In the genomic region with DNA sequence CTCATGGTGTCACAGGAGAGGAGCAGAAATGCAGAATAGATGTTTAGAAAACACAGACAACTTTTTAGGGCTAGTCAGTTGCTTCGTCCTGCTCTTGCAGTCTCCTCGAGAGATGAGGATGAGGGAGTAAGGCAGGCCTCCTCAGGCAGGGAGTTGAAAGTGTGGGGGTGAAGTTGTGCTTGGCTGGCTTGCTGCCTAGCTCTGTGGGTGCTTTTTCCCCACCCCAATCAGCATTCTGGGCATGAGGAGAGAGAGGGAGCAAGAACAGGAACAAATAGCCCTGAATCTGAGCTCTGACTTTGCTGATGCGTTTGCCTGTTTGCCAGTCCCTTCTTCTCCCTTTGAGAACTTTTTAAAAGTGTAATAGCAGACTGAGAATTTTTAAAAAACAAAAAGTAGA, we compare ENCODE assay signal across 8 mouse cellular contexts. TPM values are rescaled to one million over a fixed set of nuclear protein-coding genes. Genes with fewer than 3 reads are reported as not detected.
DNase-seq lines count a peak whose midpoint lies in the region; ATAC-seq and TF ChIP-seq lines count a peak whose summit lies in the region.

No protein-coding gene starts in this region.

- DNase-seq in hindbrain, embryonic 10.5 days (ENCODE audit: low spot score) = no peak
- DNase-seq in brain, embryonic 14.5 days (ENCODE audit: low read depth) = peak; percentile 68
- peak; percentile 34 for DNase-seq in left cerebral cortex, adult 11 months (ENCODE audit: low spot score)
- DNase-seq in c-Kit-positive CD71-positive TER-119-positive erythroid progenitor cells, embryonic 14.5 days (ENCODE audit: low spot score) = no peak
- DNase-seq in adrenal gland, postnatal 14 days = no peak
- no peak for DNase-seq in adrenal gland, postnatal 10 days

- no peak overlapping the region for H3K4me2 ChIP-seq in hindbrain, embryonic 13.5 days

- no peak overlapping the region for H3K9ac ChIP-seq in hindbrain, embryonic 13.5 days

- WGBS in hindbrain, embryonic 13.5 days = 73% methylated on average over 3 of the region's 3 CpGs
- 89% methylated on average over 3 of the region's 3 CpGs for WGBS in hindbrain, embryonic 10.5 days

- H3K27ac ChIP-seq in hindbrain, embryonic 13.5 days = peak overlapping the region; percentile 60
- H3K27ac ChIP-seq in hindbrain, embryonic 10.5 days = no peak overlapping the region

- peaks cover 48% of the 10 kb centered on the region; the same call in 1 of the 2 replicates for H3K4me1 ChIP-seq in hindbrain, embryonic 13.5 days (replicated peaks)
- H3K4me1 ChIP-seq in hindbrain, embryonic 10.5 days (replicated peaks) = peaks cover 13% of the 10 kb centered on the region

- no peak overlapping the region for H3K4me3 ChIP-seq in hindbrain, embryonic 13.5 days
- H3K4me3 ChIP-seq in hindbrain, embryonic 10.5 days = no peak overlapping the region

- no peak for TF ChIP-seq POLR2A in brain, embryonic 14.5 days (IDR thresholded peaks at IDR 0.05; ENCODE audit: borderline replicate concordance, extremely low read depth, insufficient read depth, insufficient read length, poor library complexity, severe bottlenecking)

- no peaks in the 10 kb centered on the region for H3K36me3 ChIP-seq in hindbrain, embryonic 13.5 days
- H3K36me3 ChIP-seq in hindbrain, embryonic 10.5 days = peaks cover 5% of the 10 kb centered on the region; the same call in 1 of the 2 replicates

- ATAC-seq in hindbrain, embryonic 13.5 days (ENCODE audit: low FRiP score) = peak; percentile 60; the same call in 1 of the 2 replicates
- peak; percentile 34; the same call in 1 of the 2 replicates for ATAC-seq in granulocyte monocyte progenitor cell, adult 5-6 weeks (replicated peaks; ENCODE audit: poor library complexity, severe bottlenecking)

- no peaks in the 10 kb centered on the region for H3K27me3 ChIP-seq in hindbrain, embryonic 13.5 days
- H3K27me3 ChIP-seq in hindbrain, embryonic 10.5 days (ENCODE audit: insufficient read depth, poor library complexity, severe bottlenecking) = no peaks in the 10 kb centered on the region

- no peak for TF ChIP-seq CTCF in brain, embryonic 14.5 days (IDR thresholded peaks at IDR 0.05; ENCODE audit: borderline replicate concordance, extremely low read depth, insufficient read depth, insufficient read length)

- no peaks in the 10 kb centered on the region for H3K9me3 ChIP-seq in hindbrain, embryonic 13.5 days
- H3K9me3 ChIP-seq in hindbrain, embryonic 10.5 days = no peaks in the 10 kb centered on the region

RNA-seq across cellular contexts. Expression of a gene that starts 14.5 kb away (rescaled TPM):
- polyA plus RNA-seq in hindbrain, embryonic 13.5 days (2015; fragmentation: Nextera tagmentation; extraction: Ambion mirVana) = 18.3 and 20.3 TPM in 2 replicates
- 12.9 and 15.7 TPM in 2 replicates for polyA plus RNA-seq in hindbrain, embryonic 10.5 days (2016; fragmentation: Nextera tagmentation; extraction: Ambion mirVana)
- polyA plus RNA-seq in brain, embryonic 14.5 days (2012; rRNA removed) = 85.6 and 86.1 TPM in 2 replicates
- total RNA-seq in granulocyte monocyte progenitor cell, adult 5-6 weeks (2014; fragmentation: Nextera tagmentation) = 55.7 and 61.4 TPM in 2 replicates
- 39.0 and 59.0 TPM in 2 replicates for total RNA-seq in granulocyte monocyte progenitor cell, adult 5-6 weeks (2017)
- 31.1 and 35.7 TPM in 2 replicates for total RNA-seq in adrenal gland, postnatal 14 days (2021)
- total RNA-seq in adrenal gland, postnatal 10 days (2021) = 10 to 100 TPM; 32.3 to 39.3 TPM

RNA-seq across cellular contexts. Expression of a gene that starts 47.1 kb away (rescaled TPM):
- 110 and 114 TPM in 2 replicates for polyA plus RNA-seq in hindbrain, embryonic 13.5 days (2015; fragmentation: Nextera tagmentation; extraction: Ambion mirVana)
- polyA plus RNA-seq in hindbrain, embryonic 10.5 days (2016; fragmentation: Nextera tagmentation; extraction: Ambion mirVana) = 185 and 211 TPM in 2 replicates
- 61.8 and 123 TPM in 2 replicates for polyA plus RNA-seq in brain, embryonic 14.5 days (2012; rRNA removed)
- 299 and 316 TPM in 2 replicates for total RNA-seq in granulocyte monocyte progenitor cell, adult 5-6 weeks (2014; fragmentation: Nextera tagmentation)
- 354 and 417 TPM in 2 replicates for total RNA-seq in granulocyte monocyte progenitor cell, adult 5-6 weeks (2017)
- total RNA-seq in adrenal gland, postnatal 14 days (2021) = 30.6 and 37.8 TPM in 2 replicates
- 10 to 100 TPM; 31.0 to 40.1 TPM for total RNA-seq in adrenal gland, postnatal 10 days (2021)

Comparison
In these comparisons a context has a peak if more than half of its experiments do, and no peak if none do; other contexts are left out.
1. DNase-seq: peak in brain, embryonic 14.5 days (single experiment) and left cerebral cortex, adult 11 months (single experiment); none in hindbrain, embryonic 10.5 days (single experiment), c-Kit-positive CD71-positive TER-119-positive erythroid progenitor cells, embryonic 14.5 days (single experiment), adrenal gland, postnatal 14 days (single experiment) and adrenal gland, postnatal 10 days (single experiment).